In the genomic region with DNA sequence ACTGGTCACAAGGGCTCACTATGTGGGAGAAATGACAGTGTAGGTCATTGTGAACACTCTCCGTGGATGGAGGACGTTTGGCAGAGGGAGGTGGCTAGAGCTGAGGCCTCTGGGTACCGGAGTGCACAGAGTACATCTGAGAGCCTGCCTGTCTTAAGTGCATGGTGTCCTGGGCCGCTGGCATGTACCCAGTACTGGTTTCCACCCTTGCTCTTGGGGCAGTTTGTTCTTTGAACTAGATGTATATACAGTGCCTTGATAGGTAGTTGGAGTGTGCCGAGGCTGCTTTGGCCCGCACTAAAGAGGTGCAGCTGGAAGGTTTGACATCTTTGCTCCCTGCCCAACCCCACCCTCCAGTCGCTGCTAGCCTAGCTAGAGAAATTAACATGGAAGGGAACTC, we compare ENCODE assay signal across 11 mouse cellular contexts.
DNase-seq lines count a peak whose midpoint lies in the region; ATAC-seq and TF ChIP-seq lines count a peak whose summit lies in the region.
"Had no signal": no experiment of that assay in that cellular context is flagged by ENCODE, and none has a peak within 500 bp of the region (broad histone marks: within the 10 kb centered on the region; RNA-seq: fewer than 3 reads in every experiment).

No protein-coding gene starts in this region.

- H3K4me2 ChIP-seq in hindbrain, postnatal 0 days (ENCODE audit: low read depth, low read length), result no peak overlapping the region
- no peak overlapping the region for H3K4me2 ChIP-seq in embryonic facial prominence, embryonic 14.5 days (ENCODE audit: low read depth, low read length)
- H3K4me2 ChIP-seq in heart, postnatal 0 days (ENCODE audit: low read depth, low read length), result no peak overlapping the region
- no peak overlapping the region; the same call in 1 of the 2 replicates for H3K4me2 ChIP-seq in midbrain, embryonic 12.5 days (replicated peaks)

- ATAC-seq in hindbrain, postnatal 0 days, result no peak
- ATAC-seq in embryonic facial prominence, embryonic 14.5 days (ENCODE audit: low read depth), result no peak
- ATAC-seq in heart, postnatal 0 days (ENCODE audit: insufficient read depth, low read depth), result peak; percentile 62
- peak; percentile 12; the same call in 1 of the 2 replicates for ATAC-seq in midbrain, embryonic 12.5 days (ENCODE audit: low FRiP score, low read depth)
- ATAC-seq in inflammation-experienced regulatory T-cells, adult 6 months, result no peak

- H3K36me3 ChIP-seq in hindbrain, embryonic 10.5 days, result no peaks in the 10 kb centered on the region
- no peaks in the 10 kb centered on the region for H3K36me3 ChIP-seq in hindbrain, postnatal 0 days (ENCODE audit: insufficient read depth, low read length)
- H3K36me3 ChIP-seq in embryonic facial prominence, embryonic 14.5 days (ENCODE audit: control insufficient read depth, insufficient read depth, low read length), result no peaks in the 10 kb centered on the region
- no peaks in the 10 kb centered on the region for H3K36me3 ChIP-seq in heart, postnatal 0 days (replicated peaks; ENCODE audit: control insufficient read depth, insufficient read depth, low read length)
- H3K36me3 ChIP-seq in midbrain, embryonic 12.5 days, result no peaks in the 10 kb centered on the region

- TF ChIP-seq CTCF in hindbrain, postnatal 0 days (IDR thresholded peaks at IDR 0.05; ENCODE audit: low read depth), result no peak
- TF ChIP-seq CTCF in heart, postnatal 0 days (IDR thresholded peaks at IDR 0.05; ENCODE audit: low read depth), result no peak
- TF ChIP-seq CTCF in left cerebral cortex, adult 2 months (IDR thresholded peaks at IDR 0.05), result no peak

- TF ChIP-seq EP300 in heart, postnatal 0 days (IDR thresholded peaks at IDR 0.05; ENCODE audit: low read depth), result no peak

- H3K4me1 ChIP-seq in hindbrain, embryonic 10.5 days (replicated peaks), result peaks cover 65% of the 10 kb centered on the region
- H3K4me1 ChIP-seq in hindbrain, postnatal 0 days (ENCODE audit: insufficient read depth, low read length), result peaks cover 4% of the 10 kb centered on the region
- H3K4me1 ChIP-seq in embryonic facial prominence, embryonic 14.5 days (ENCODE audit: control insufficient read depth, insufficient read depth, low read length), result peaks cover 35% of the 10 kb centered on the region
- H3K4me1 ChIP-seq in heart, postnatal 0 days (ENCODE audit: control insufficient read depth, insufficient read depth), result peaks cover 21% of the 10 kb centered on the region
- H3K4me1 ChIP-seq in midbrain, embryonic 12.5 days, result peaks cover 31% of the 10 kb centered on the region
- H3K4me1 ChIP-seq: megakaryocyte, embryonic 14.5 days had no signal

- H3K9ac ChIP-seq in hindbrain, postnatal 0 days (replicated peaks; ENCODE audit: low read length), result no peak overlapping the region
- peak overlapping the region; percentile 30; the same call in 1 of the 2 replicates for H3K9ac ChIP-seq in embryonic facial prominence, embryonic 14.5 days (ENCODE audit: low read depth, low read length)
- H3K9ac ChIP-seq in heart, postnatal 0 days (replicated peaks; ENCODE audit: low read depth, low read length), result no peak overlapping the region
- H3K9ac ChIP-seq in midbrain, embryonic 12.5 days (replicated peaks), result no peak overlapping the region

- intact Hi-C loops in left cerebral cortex, adult 2 months (cut with DNase I), result no loop called here

- peak overlapping the region; percentile 72 for H3K27ac ChIP-seq in hindbrain, embryonic 10.5 days
- no peak overlapping the region for H3K27ac ChIP-seq in hindbrain, postnatal 0 days
- 0 out of 2 replicates have a peak overlapping the region, but pooled peaks have one; percentile 22 for H3K27ac ChIP-seq in embryonic facial prominence, embryonic 14.5 days (replicated peaks; ENCODE audit: low read depth, low read length)
- H3K27ac ChIP-seq in heart, postnatal 0 days (ENCODE audit: low read depth), result no peak overlapping the region; the same call in 1 of the 2 replicates
- H3K27ac ChIP-seq in midbrain, embryonic 12.5 days (replicated peaks), result peak overlapping the region; percentile 67
- H3K27ac ChIP-seq in left cerebral cortex, adult 2 months, result no peak overlapping the region

- no peak for DNase-seq in hindbrain, embryonic 10.5 days (ENCODE audit: low spot score)
- no peak for DNase-seq in hindbrain, postnatal 0 days (ENCODE audit: low spot score)
- DNase-seq in embryonic facial prominence, embryonic 14.5 days (ENCODE audit: low spot score), result no peak
- DNase-seq in heart, postnatal 0 days (ENCODE audit: low spot score), result peak; percentile 26
- no peak for DNase-seq in T-cell, adult 2 months (ENCODE audit: low spot score)
- no peak for DNase-seq in left cerebral cortex, adult 2 months (ENCODE audit: extremely low spot score in 1 of 2, low spot score in 2 of 2)
- DNase-seq: embryo, embryonic 11 days; kidney, adult 18-20 months had no signal

- H3K9me3 ChIP-seq in hindbrain, embryonic 10.5 days, result no peaks in the 10 kb centered on the region
- H3K9me3 ChIP-seq in hindbrain, postnatal 0 days (ENCODE audit: low read length), result no peaks in the 10 kb centered on the region
- no peaks in the 10 kb centered on the region for H3K9me3 ChIP-seq in embryonic facial prominence, embryonic 14.5 days (ENCODE audit: control insufficient read depth, low read length)
- H3K9me3 ChIP-seq in heart, postnatal 0 days (replicated peaks; ENCODE audit: control insufficient read depth, low read length), result no peaks in the 10 kb centered on the region
- H3K9me3 ChIP-seq in midbrain, embryonic 12.5 days, result no peaks in the 10 kb centered on the region
- H3K9me3 ChIP-seq: megakaryocyte, embryonic 14.5 days had no signal

- H3K4me3 ChIP-seq in hindbrain, embryonic 10.5 days, result no peak overlapping the region
- H3K4me3 ChIP-seq in hindbrain, postnatal 0 days (ENCODE audit: low read length), result no peak overlapping the region
- no peak overlapping the region for H3K4me3 ChIP-seq in embryonic facial prominence, embryonic 14.5 days (ENCODE audit: low read depth, low read length)
- no peak overlapping the region for H3K4me3 ChIP-seq in heart, postnatal 0 days (ENCODE audit: low read depth, low read length)
- H3K4me3 ChIP-seq in midbrain, embryonic 12.5 days, result no peak overlapping the region
- no peak overlapping the region for H3K4me3 ChIP-seq in left cerebral cortex, adult 2 months
- H3K4me3 ChIP-seq: megakaryocyte, embryonic 14.5 days had no signal

- WGBS in hindbrain, embryonic 10.5 days, result 58% methylated on average over 7 of the region's 7 CpGs
- WGBS in hindbrain, postnatal 0 days, result 46% methylated on average over 7 of the region's 7 CpGs
- WGBS in embryonic facial prominence, embryonic 14.5 days, result 47% methylated on average over 7 of the region's 7 CpGs
- WGBS in heart, postnatal 0 days, result 29% methylated on average over 7 of the region's 7 CpGs
- 43% methylated on average over 7 of the region's 7 CpGs for WGBS in midbrain, embryonic 12.5 days

- no peaks in the 10 kb centered on the region for H3K27me3 ChIP-seq in hindbrain, embryonic 10.5 days (ENCODE audit: insufficient read depth, poor library complexity, severe bottlenecking)
- no peaks in the 10 kb centered on the region for H3K27me3 ChIP-seq in hindbrain, postnatal 0 days (ENCODE audit: insufficient read depth, low read length)
- H3K27me3 ChIP-seq in embryonic facial prominence, embryonic 14.5 days (replicated peaks; ENCODE audit: control insufficient read depth, insufficient read depth, low read length), result no peaks in the 10 kb centered on the region
- H3K27me3 ChIP-seq in heart, postnatal 0 days (ENCODE audit: control insufficient read depth, insufficient read depth, low read length), result no peaks in the 10 kb centered on the region
- no peaks in the 10 kb centered on the region for H3K27me3 ChIP-seq in midbrain, embryonic 12.5 days

Comparison
In these comparisons a context has a peak if more than half of its experiments do, and no peak if none do; other contexts are left out.
1. H3K27ac ChIP-seq: peak in hindbrain, embryonic 10.5 days (single experiment), embryonic facial prominence, embryonic 14.5 days (single experiment) and midbrain, embryonic 12.5 days (single experiment); none in hindbrain, postnatal 0 days (single experiment), heart, postnatal 0 days (single experiment) and left cerebral cortex, adult 2 months (single experiment).
2. ATAC-seq: peak in heart, postnatal 0 days (single experiment) and midbrain, embryonic 12.5 days (single experiment); none in hindbrain, postnatal 0 days (single experiment), embryonic facial prominence, embryonic 14.5 days (single experiment) and inflammation-experienced regulatory T-cells, adult 6 months (single experiment).